Mouse (Mus musculus) neutrophil, adult 5-6 weeks (primary cell): ENCODE results near the gene Rtkn. TPM values are rescaled to one million over a fixed set of nuclear protein-coding genes. Genes with fewer than 3 reads are reported as not detected.

Experiments used
- ATAC-seq: fragments of 151-379, 151-347 bp; 2 replicates; pipeline ENCODE4 v1.8.0; 2017; ENCODE audit warnings: mild to moderate bottlenecking, moderate TSS enrichment; ENCODE audit not compliant: insufficient number of reproducible peaks, poor library complexity, low FRiP score, severe bottlenecking; ENCODE audit errors: extremely low read depth
- total RNA-seq: library from RNA; stranded (forward); fragments of 200-1000 nt; gene quantifications from 2 replicates; pipeline ENCODE4 v1.2.3, GENCODE M21; 2017

The Rtkn gene
- not detected in 2 replicates for total RNA-seq

DNA sequence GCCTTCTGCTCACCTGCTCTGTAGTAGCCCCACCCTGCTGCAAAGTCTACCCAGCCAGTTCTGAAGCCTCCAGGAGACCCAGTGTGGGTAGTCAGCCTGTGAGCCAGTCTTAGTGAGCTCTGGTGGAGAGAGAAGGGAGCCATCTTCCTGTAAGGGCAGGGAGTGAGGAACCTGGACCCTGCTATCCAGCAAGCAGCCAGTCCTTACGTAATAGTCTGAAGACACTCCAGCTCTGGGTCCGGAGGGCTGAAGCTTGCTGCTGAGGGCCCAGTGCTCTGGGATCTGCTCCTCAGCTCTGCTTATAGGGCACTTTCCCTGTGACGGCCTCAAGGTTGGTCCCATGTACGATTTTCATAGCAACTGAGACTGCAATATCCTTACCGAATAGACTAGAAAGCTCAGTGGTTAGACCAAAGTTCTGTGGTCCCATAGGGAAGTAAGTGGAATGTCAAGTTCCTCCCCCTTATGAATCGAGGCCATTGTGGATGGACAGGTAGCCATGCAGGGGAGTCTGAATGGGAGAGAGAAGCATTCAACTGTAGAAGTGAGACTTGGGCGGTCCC lies at the start of gene Rtkn:
Gene Rtkn, plus strand, starts transcription at position 513 of the 563 bp plus-strand sequence.
- ATAC-seq = no peak

GRCm38 (mm10) chr6:83086121-83087035 lies 48.9 kb upstream of the Rtkn start, which contains the start of gene Lbx2:
Gene Lbx2 (plus strand): TSS chr6:83086367.
- no peak for ATAC-seq

DNA sequence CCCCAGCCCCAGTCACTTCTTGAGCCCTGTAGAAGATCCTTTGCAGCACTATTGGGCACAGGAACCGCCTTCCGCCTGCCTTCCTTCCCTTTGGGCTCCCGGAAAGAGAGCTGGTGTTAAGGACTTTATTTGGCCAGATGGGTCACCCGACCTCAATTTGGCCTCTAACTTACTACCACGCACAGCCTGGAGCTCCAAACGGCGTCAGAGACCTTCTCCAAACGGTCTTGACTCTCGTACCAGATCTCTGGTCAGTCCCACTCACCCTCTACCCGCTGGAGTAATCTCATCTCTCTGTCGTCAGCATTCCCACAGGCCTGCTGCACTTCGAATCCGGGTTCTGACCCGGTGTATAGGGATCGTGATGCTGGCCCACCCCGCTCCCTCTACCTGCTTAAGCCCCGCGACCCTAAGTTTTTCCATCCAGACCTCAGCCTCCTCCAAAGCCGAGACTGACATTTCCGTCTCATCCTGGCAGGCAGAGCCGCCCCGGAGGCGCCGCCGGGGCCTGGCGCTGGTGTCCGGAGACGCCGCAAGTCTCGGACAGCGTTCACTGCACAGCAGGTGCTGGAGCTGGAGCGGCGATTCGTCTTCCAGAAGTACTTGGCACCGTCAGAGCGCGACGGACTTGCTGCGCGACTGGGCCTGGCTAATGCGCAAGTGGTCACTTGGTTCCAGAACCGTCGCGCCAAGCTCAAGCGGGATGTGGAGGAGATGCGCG lies 47.9 kb upstream of the Rtkn start:
- no peak for ATAC-seq

- ATAC-seq = no peak
These were observed 47.4 kb upstream of the Rtkn start for GRCm38 (mm10) chr6:83087926-83088260.

- no peak for ATAC-seq
These were observed 42.7 kb upstream of the Rtkn start for GRCm38 (mm10) chr6:83092416-83093127.

DNA sequence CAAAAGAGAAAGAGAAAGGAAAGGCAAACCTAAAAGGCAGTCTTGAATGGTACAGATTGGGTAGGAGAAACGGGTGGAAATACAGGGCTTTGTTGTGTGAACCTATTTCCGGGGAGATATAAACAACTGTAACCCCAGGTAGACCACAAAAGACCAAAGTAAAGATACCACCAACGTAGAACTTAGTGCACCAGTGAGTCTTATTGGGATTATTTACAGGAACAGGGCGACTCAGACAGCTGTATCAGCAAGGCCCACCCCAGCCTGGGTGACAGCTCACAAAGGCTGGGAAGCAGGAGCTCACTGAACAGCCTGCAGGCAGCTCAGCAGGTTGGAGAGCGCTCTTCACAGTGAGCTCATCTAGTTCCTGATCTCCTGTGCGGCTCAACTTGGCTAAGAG lies 39.3 kb upstream of the Rtkn start:
- ATAC-seq = 0 out of 2 replicates have a peak, but pooled peaks have one; percentile 33

DNA sequence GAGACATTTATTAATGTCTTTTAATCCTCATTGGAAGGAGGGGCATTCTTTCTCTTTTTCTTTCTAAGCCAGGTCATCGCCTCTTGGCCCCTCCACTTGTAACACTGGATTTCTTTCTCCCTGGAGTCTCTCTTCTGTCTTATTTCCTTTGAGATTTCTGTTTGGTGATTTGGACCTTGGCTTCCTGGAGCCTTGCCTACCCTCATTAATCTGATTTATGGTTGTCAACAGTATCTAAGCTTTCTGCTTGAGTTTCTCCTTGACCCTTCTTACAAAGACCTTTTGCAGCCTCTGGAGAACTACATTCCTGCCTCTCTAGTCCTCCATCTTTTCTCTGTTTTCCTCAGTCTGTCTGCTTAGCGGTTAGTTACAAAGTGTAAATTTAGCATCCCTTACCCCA lies 36.9 kb upstream of the Rtkn start:
- no peak for ATAC-seq

DNA sequence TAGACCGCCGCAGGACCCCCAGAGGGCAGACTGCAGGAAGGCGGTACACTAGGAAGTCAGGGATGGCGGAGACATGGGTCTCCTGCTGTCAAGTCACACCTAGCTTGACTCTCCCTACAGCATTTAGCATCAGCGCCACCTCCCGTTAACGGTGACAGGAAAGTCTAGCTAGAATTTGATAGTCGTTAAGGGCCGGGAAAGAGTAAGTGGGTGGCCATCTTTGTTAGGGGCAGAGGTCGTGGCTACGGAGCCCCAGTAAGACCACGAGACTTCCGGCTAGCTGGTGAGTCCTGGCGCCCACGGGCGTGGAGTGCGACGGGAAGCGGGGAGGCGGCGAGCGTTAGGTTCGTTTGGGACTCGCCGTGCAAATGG lies 34.0 kb upstream of the Rtkn start, which contains the start of the genes Ccdc142 and Gm42688:
Gene Ccdc142, plus strand, starts transcription at position 286 of the 372 bp plus-strand sequence.
Gene Gm42688, plus strand, starts transcription at position 302 of the 372 bp plus-strand sequence.
- ATAC-seq = peak; percentile 87

GRCm38 (mm10) chr6:83101688-83102556 lies 33.3 kb upstream of the Rtkn start:
- ATAC-seq = peak; percentile 45; the same call in 1 of the 2 replicates

DNA sequence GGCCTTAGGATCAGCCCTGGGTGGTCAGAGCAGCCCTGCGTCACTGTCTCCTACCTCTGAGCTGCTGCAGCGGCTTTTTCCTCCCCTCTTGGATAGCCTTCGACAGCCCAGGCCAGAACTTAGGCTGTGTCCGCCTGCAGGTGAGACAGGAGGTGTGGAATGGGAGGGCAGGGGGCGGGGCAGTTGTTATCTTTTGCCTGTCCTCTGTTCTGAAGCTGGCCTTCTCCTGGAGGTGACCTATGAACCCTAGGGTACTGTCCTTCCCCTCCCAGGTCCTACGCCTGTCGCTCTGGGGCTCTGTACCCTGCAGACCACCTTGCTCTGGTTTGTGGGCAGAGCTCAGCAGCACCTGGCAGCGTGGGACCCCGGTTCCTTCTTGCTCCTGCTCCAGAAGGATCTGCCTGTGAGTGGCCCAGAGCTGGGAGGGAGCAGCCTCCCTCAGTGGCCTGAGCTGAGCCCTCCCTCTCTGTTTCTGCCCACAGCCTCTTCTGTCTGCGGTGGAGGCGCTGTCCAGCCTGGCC lies 32.1 kb upstream of the Rtkn start:
- no peak for ATAC-seq

DNA sequence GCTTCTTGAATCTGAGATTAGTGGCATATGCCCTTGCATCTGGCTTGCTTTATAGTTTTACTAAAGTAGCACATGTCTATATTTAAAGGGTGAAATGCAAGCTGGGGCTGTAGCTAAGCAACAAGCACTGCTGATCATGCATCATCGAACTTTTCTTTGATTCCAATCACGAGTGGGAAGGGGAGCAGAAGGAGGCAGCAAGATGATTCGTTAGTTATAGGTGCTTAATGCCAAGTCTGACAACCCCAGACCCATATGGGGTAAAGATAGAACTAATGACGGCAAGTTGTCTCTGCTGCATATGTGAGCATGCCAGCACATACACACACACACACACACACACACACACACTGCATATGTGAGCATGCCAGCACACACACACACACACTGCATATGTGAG lies 31.1 kb upstream of the Rtkn start:
- no peak for ATAC-seq

DNA sequence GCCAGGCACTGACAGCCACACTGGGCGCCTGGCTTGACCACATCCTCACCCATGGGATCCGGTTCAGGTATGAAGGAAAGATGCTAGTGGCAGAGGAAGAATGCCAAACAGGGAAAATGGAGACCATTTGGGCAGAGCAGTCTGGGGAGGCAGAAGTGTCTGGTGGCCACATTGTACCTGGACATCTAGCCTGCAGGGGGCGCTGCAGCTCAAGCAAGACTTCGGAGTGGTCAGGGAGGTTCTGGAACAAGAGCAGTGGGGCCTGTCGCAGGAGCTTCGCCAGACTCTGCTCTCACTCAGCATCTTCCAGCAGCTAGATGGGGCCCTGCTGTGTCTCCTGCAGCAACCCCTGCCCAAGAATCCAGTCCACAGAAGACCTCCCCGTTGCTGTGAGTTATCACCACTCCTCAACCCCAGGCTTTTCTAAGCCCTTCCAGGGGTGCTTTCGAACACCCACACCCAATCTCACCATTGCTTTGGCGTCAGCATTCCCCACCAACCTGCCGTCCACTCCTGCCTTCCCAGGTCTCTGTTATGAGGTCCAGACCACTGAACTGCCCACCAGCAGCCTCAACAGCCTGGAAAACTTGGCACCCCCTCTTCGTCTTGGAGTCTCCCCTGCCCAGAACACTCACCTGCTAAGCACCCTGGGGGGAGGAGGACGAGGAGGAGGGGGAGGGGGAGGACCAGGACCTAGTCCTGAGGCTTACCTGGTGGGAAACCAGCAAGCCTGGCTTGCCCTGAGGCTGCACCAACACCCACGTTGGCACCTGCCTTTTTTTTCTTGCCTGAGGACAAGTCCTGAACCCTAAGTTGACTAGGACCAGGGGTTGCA lies 27.5 kb upstream of the Rtkn start:
- peak; percentile 80 for ATAC-seq

- peak; percentile 74 for ATAC-seq
These were observed 26.2 kb upstream of the Rtkn start, which contains the start of gene Mrpl53 for GRCm38 (mm10) chr6:83108762-83109668. Gene Mrpl53 (plus strand): TSS chr6:83109040.

DNA sequence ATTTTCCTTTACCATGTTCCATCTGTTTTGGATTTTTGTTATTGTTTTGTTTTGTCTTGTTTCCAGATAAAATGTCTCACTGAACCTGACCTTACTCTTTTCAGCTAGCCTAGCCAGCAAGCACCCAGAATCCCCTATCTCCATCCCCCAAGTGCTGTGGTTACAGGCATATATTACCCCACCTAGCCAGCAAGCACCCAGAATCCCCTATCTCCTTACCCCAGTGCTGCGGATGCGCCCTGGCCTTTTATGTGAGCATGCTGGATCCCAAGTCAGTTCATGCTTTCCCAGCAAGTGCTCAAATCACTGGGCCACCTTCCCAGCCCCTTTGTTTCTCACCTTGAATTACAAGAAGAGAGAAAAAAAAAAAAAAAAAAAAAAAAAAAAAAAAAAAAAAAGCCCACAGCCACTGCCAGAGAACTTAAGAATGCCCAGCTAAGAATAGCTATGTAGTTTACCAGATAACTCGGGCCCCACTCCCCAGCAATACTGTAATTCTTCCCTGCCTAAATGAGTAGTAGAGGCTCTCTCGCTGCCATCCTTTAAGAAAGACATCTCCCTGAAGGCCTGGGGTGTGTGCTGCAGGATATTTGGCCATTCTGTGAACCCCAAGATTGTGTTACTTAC lies 23.6 kb upstream of the Rtkn start:
- no peak for ATAC-seq

GRCm38 (mm10) chr6:83115011-83115671 lies 20.1 kb upstream of the Rtkn start, which contains the start of gene Mogs:
Gene Mogs (plus strand): TSS chr6:83115496.
- ATAC-seq = peak; percentile 88
